Mouse (Mus musculus): ENCODE data around the gene Srrd. TPM values are rescaled to one million over a fixed set of nuclear protein-coding genes. Genes with fewer than 3 reads are reported as not detected.

The Srrd gene
- total and polyA plus RNA-seq, 3 experiments = 36.5 to 49.3 TPM; not detected in 1

DNA sequence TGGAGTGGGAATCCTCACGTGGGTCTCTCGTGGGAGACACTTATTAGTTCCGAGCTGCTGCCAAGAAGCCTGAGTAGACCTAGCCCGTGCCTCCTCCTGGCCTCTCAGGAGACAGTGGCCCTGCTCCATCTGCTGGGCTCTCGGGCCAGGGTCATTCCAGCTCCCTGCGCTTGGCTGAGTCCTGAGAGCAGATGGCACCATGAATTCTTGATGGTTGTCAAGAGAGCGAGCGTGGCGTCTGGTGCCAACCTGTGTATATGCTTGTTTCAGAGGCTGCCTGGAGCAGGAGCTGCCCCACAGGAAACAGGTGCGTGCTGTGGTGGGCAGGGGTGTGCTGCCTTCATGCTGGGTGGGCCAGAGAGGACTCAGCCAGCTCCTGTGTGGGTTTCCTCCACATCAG is 25.8 kb upstream of the Srrd start:
- Histone ChIP-seq H3K4me3 (ENCODE audit: control insufficient read depth in 1 of 2, insufficient read depth in 1 of 2, low read depth in 2 of 2, low read length in 2 of 2) (no peak overlapping the region), H3K27me3 (ENCODE audit: control insufficient read depth in 1 of 2, insufficient read depth in 2 of 2, low read length in 2 of 2) (no peaks in the 10 kb centered on the region), H3K9me3 (replicated peaks; ENCODE audit: insufficient read depth, low read length) (no peaks in the 10 kb centered on the region), H3K9ac (ENCODE audit: control insufficient read depth, low read depth, low read length, poor library complexity, severe bottlenecking) (no peak overlapping the region), H3K79me2 (ENCODE audit: control insufficient read depth, insufficient read depth, low read length, poor library complexity) (no peaks in the 10 kb centered on the region), H3K36me3 (ENCODE audit: control insufficient read depth in 1 of 2, insufficient read depth in 2 of 2, low read length in 2 of 2) (no peaks in the 10 kb centered on the region; a peak in 1 of 4 replicates), H3K27ac (ENCODE audit: control insufficient read depth, low read depth, low read length) (no peak overlapping the region), H3K4me1 (ENCODE audit: control insufficient read depth in 1 of 2, insufficient read depth in 2 of 2, low read length in 2 of 2) (no peaks in the 10 kb centered on the region)
- no peak for TF ChIP-seq BHLHE40 (IDR thresholded peaks at IDR 0.05; ENCODE audit: borderline replicate concordance, low read depth, low read length)
- no peak for TF ChIP-seq RCOR1 (IDR thresholded peaks at IDR 0.05; ENCODE audit: low read depth, low read length)
- no peak for TF ChIP-seq SIN3A (IDR thresholded peaks at IDR 0.05; ENCODE audit: low read length)
- no peak for TF ChIP-seq KAT2A (conservative IDR thresholded peaks at IDR 0.05; ENCODE audit: low read depth, low read length)
- TF ChIP-seq MYC (IDR thresholded peaks at IDR 0.05; ENCODE audit: low read depth, low read length) = no peak
- no peak for TF ChIP-seq MXI1 (IDR thresholded peaks at IDR 0.05; ENCODE audit: low read depth, low read length)
- TF ChIP-seq MYB (IDR thresholded peaks at IDR 0.05; ENCODE audit: low read depth, low read length) = no peak
- no peak for TF ChIP-seq USF1 (IDR thresholded peaks at IDR 0.05; ENCODE audit: low read depth, low read length)
- no peak for TF ChIP-seq CHD2 (IDR thresholded peaks at IDR 0.05; ENCODE audit: low read length)
- no peak for TF ChIP-seq SMC3 (IDR thresholded peaks at IDR 0.05; ENCODE audit: low read depth, low read length)
- no peak for TF ChIP-seq ZKSCAN1 (IDR thresholded peaks at IDR 0.05; ENCODE audit: low read depth, low read length)
- no peak for TF ChIP-seq POLR2A (IDR thresholded peaks at IDR 0.05; ENCODE audit: control insufficient read depth in 1 of 2, insufficient read depth in 1 of 2, low read depth in 1 of 2, low read length in 2 of 2, poor library complexity in 1 of 2)
- no peak for TF ChIP-seq MAX (IDR thresholded peaks at IDR 0.05; ENCODE audit: low read length)
- TF ChIP-seq MAZ (IDR thresholded peaks at IDR 0.05; ENCODE audit: low read depth, low read length) = no peak
- no peak for DNase-seq (ENCODE audit: low read depth, low spot score)

- H3K9me3 ChIP-seq (replicated peaks; ENCODE audit: insufficient read depth, low read length) = no peaks in the 10 kb centered on the region
- no peaks in the 10 kb centered on the region for H3K4me1 ChIP-seq (ENCODE audit: control insufficient read depth in 1 of 2, insufficient read depth in 2 of 2, low read length in 2 of 2)
- DNase-seq (ENCODE audit: low read depth, low spot score) = no peak
- no peak overlapping the region for H3K4me3 ChIP-seq (ENCODE audit: control insufficient read depth in 1 of 2, insufficient read depth in 1 of 2, low read depth in 2 of 2, low read length in 2 of 2)
- no peaks in the 10 kb centered on the region for H3K79me2 ChIP-seq (ENCODE audit: control insufficient read depth, insufficient read depth, low read length, poor library complexity)
- no peaks in the 10 kb centered on the region; a peak in 1 of 4 replicates for H3K36me3 ChIP-seq (ENCODE audit: control insufficient read depth in 1 of 2, insufficient read depth in 2 of 2, low read length in 2 of 2)
- TF ChIP-seq ZMIZ1 (IDR thresholded peaks at IDR 0.05; ENCODE audit: low read depth, low read length) = no peak
- TF ChIP-seq SIN3A (IDR thresholded peaks at IDR 0.05; ENCODE audit: low read length) = no peak
- no peak for TF ChIP-seq ZNF384 (IDR thresholded peaks at IDR 0.05; ENCODE audit: low read depth, low read length)
- no peak for TF ChIP-seq NRF1 (IDR thresholded peaks at IDR 0.05; ENCODE audit: insufficient read depth, low read depth, low read length, poor library complexity, severe bottlenecking)
- TF ChIP-seq MAX (IDR thresholded peaks at IDR 0.05; ENCODE audit: low read length) = no peak
- TF ChIP-seq ZKSCAN1 (IDR thresholded peaks at IDR 0.05; ENCODE audit: low read depth, low read length) = no peak
- TF ChIP-seq UBTF (IDR thresholded peaks at IDR 0.05; ENCODE audit: borderline replicate concordance, insufficient read depth, low read depth, low read length) = no peak
- no peak for TF ChIP-seq MXI1 (IDR thresholded peaks at IDR 0.05; ENCODE audit: low read depth, low read length)
- no peaks in the 10 kb centered on the region for H3K27me3 ChIP-seq (ENCODE audit: control insufficient read depth in 1 of 2, insufficient read depth in 2 of 2, low read length in 2 of 2)
- H3K9ac ChIP-seq (ENCODE audit: control insufficient read depth, low read depth, low read length, poor library complexity, severe bottlenecking) = no peak overlapping the region
- H3K27ac ChIP-seq (ENCODE audit: control insufficient read depth, low read depth, low read length) = no peak overlapping the region
These were observed 25.1 kb upstream of the Srrd start for GRCm38 (mm10) chr5:112367929-112368328.

Data from MEL (cell line).